Mouse (Mus musculus) retina, postnatal 1 day (tissue): ENCODE measurements around the gene Arg2.
"Not testable (repeated sequence)": the region's sequence is repeated elsewhere in the genome, so short reads cannot be mapped to it uniquely, and the experiment has no call there.

ENCODE experiments used
- DNase-seq: peaks from one replicate; pipeline ENCODE4 v3.0.0-alpha.2; 2012

Arg2 gene

GRCm38 (mm10) chr12:79171269-79171995 lies 40.9 kb downstream of the Arg2 start:
- no peak for DNase-seq

GRCm38 (mm10) chr12:79172019-79172941 lies 41.7 kb downstream of the Arg2 start, which contains the start of gene Vti1b:
TSS of gene Vti1b (minus strand) at chr12:79172667.
- peak; percentile 93 for DNase-seq

- no peak for DNase-seq
Measured at GRCm38 (mm10) chr12:79173721-79174120, 43.1 kb downstream of the Arg2 start.

GRCm38 (mm10) chr12:79175998-79176397 lies 45.4 kb downstream of the Arg2 start:
- DNase-seq: no peak

- DNase-seq: not testable (repeated sequence)
Measured at GRCm38 (mm10) chr12:79185160-79185559, 54.6 kb downstream of the Arg2 start.

- peak; percentile 86 for DNase-seq
Measured at GRCm38 (mm10) chr12:79190931-79191673, 60.5 kb downstream of the Arg2 start.

GRCm38 (mm10) chr12:79191701-79192100 lies 61.1 kb downstream of the Arg2 start:
- peak; percentile 90 for DNase-seq

- DNase-seq: no peak
Measured at GRCm38 (mm10) chr12:79192193-79192592, 61.6 kb downstream of the Arg2 start, which contains the start of gene Rdh11. TSS of gene Rdh11 (minus strand) at chr12:79192293.

GRCm38 (mm10) chr12:79193441-79193840 lies 62.9 kb downstream of the Arg2 start:
- DNase-seq: peak; percentile 84

GRCm38 (mm10) chr12:79197105-79197504 lies 66.5 kb downstream of the Arg2 start:
- DNase-seq: no peak

GRCm38 (mm10) chr12:79201882-79202281 lies 71.3 kb downstream of the Arg2 start:
- no peak for DNase-seq
